Mouse (Mus musculus): ENCODE measurements around the gene Depdc1b.
A peak's percentile ranks its signal among the peaks of the same experiment; 100 is the strongest.

Gene Depdc1b

GRCm38 (mm10) chr13:108315702-108316486 is at the start of gene Depdc1b:
TSS of gene Depdc1b (plus strand) at chr13:108316332.
- DNase-seq (ENCODE audit: low read depth) = peak; percentile 88

GRCm38 (mm10) chr13:108267841-108268634 is 48.1 kb upstream of the Depdc1b start:
- DNase-seq (ENCODE audit: low read depth) = no peak

DNA sequence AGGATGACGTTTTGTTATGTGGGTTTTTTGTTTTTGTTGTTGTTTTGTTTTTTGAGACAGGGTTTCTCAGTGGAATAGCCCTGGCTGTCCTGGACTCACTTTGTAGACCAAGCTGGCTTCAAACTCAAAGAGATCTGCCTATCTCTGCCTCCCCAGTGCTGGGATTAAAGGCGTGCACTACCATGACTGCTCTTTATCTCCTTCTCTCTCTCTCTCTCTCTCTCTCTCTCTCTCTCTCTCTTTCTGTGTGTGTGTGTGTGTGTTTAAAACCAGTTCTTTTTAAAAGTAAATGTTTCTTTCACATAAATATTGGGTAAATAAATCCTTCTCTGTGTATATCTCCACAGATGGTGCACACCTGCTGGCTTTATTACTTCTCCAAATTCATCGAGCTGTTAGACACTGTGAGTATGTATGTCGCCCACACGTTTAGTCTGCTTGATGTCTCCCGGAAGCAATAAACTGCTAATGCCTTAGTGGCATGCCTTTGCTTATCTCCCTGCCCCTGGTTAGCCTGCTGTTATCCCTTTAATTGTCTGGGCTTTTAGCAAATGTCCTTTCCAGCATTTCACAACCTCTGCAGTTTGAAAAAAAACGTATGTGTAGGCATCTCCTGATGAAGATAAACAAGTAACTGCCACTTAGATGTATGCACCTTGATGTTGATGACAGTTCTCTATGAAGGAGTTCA is 44.5 kb upstream of the Depdc1b start:
- DNase-seq (ENCODE audit: low read depth) = no peak

DNA sequence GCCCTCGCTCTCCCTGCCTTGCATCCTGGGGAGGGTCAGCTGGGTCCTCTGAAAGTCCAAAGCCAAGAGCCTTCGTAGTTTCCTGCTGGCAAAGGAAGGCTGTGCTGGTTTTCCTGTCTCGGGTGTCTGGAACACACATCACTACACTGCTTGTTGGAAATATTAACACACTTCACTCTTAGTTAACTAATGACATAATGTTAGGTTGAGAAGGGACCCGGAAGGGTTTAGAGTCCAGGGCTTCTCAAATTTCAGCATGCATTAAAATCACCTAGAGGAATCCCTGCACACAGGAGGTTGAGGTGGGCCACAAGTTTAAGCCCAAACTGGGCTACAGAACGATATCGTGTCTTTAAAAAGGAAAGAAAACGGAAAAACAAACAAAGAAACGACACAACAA is 43.8 kb upstream of the Depdc1b start:
- DNase-seq (ENCODE audit: low read depth) = no peak

GRCm38 (mm10) chr13:108273034-108273433 is 43.1 kb upstream of the Depdc1b start:
- no peak for DNase-seq (ENCODE audit: low read depth)

GRCm38 (mm10) chr13:108273456-108273855 is 42.7 kb upstream of the Depdc1b start:
- no peak for DNase-seq (ENCODE audit: low read depth)

- no peak for DNase-seq (ENCODE audit: low read depth)
Measured at GRCm38 (mm10) chr13:108276561-108276960, 39.6 kb upstream of the Depdc1b start.

- no peak for DNase-seq (ENCODE audit: low read depth)
Measured at GRCm38 (mm10) chr13:108277320-108277719, 38.8 kb upstream of the Depdc1b start.

- DNase-seq (ENCODE audit: low read depth) = no peak
Measured at GRCm38 (mm10) chr13:108278592-108278991, 37.5 kb upstream of the Depdc1b start.

DNA sequence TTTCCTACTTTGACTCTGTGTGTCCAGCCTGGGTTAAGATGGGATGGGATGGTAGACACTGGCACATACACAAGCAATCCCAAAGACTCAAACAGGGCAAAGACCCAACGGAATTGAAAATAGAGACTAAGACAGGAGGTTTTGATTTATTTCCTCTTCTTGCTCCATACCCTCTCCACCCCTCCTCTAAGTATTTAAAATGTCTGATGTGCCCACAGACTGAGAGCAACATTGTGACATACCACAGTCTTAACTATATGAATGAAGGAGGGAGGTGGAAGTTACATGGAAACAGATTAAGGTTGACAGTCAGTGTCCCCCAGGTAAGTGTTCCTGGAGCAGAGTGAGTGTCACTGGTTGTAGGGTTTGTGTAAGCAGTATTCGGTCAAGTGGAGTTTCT is 31.8 kb upstream of the Depdc1b start:
- no peak for DNase-seq (ENCODE audit: low read depth)

DNA sequence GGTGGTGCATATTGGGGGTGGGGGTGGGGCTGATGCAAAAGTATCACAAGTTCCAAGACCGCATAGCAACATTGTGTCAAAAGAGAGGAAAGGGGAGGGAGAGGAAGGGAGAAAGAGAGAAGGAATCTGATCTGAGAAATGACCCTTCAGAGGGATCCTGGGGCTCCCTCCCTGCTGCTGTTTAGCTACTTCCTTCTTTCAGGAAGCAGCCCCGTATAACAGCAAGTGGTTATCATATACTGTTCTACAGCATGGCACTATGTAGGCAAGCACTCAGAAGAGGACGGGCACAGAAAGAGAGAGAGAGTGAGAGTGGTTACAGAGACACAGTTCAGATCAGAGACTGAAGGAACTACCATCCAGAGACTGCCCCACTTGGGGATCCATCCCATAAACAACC is 28.2 kb upstream of the Depdc1b start:
- no peak for DNase-seq (ENCODE audit: low read depth)

GRCm38 (mm10) chr13:108289436-108289835 is 26.7 kb upstream of the Depdc1b start:
- DNase-seq (ENCODE audit: low read depth) = no peak

DNA sequence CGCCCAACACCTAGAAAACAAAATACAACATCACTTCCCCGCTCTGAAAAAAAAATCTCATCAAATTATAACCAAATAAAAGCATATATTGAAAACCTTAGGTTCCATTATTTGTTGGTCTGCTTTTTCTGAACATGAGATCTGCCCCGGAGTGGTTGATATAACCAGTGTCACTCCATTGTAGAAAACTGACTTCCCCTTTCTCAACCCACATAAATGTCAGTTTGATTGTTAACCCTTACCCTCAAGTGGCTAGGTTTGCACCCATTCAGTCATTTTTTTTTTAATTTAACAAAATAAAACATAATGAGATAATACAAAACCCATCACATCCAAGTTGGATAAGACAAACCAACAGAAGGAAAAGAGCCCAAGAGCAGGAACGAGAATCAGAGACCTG is 25.8 kb upstream of the Depdc1b start:
- DNase-seq (ENCODE audit: low read depth) = no peak

DNA sequence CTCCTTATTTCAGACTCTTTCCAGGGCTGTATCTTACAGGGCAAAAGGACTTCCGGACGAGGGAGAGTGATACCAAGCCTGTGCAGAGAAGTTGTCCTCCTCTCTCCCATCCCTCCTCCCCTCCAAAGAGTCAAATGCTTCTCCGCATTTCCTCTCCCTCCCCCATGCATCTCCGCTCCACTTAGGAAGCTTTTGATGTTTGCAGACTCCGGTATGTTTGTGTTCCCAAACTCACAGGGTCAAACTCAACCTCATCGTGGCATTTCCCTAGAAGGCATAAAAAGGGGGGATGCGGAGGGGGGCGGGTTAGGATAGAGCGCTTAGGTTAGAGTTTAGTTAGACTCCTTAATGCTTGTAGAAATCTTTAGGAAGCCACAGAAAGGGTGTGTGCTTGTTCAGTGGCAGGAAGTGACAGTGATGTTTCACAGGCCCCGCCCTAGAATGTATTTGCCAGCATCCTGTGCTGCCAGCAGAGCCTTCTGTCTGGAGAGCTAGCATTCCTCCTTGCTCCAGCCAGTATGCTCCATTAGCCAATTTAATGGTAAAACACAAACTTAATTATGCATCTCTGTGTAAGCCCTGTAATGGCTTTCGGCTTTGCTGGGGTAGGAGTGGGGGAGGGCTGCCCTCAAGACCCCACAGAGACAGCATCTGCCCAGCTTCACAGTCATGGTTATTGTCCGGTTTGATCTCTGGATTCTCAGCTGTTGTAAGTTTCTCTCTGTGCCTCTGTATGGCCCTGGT is 18.6 kb upstream of the Depdc1b start:
- peak; percentile 21 for DNase-seq (ENCODE audit: low read depth)

DNA sequence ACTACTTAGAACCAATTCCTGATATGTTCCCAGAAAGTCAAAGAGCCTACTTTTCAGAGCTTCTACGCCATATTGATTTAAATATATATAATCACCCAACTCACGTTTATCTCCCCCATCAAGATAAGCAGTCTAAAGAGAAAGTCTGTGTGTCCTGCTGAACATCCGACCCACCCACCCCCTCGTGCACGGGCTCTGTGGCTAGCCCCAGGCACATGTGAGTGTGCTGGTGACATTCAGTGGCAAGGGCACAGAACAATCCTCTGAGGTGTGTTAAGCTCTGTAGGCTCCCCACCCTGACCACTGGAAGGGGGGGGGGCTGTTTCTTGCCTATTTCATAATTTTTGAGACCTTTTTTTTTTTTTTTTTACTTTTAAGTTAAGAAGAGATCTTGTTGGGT is 17.9 kb upstream of the Depdc1b start:
- DNase-seq (ENCODE audit: low read depth) = no peak

GRCm38 (mm10) chr13:108300346-108300950 is 15.7 kb upstream of the Depdc1b start:
- DNase-seq (ENCODE audit: low read depth) = no peak

DNA sequence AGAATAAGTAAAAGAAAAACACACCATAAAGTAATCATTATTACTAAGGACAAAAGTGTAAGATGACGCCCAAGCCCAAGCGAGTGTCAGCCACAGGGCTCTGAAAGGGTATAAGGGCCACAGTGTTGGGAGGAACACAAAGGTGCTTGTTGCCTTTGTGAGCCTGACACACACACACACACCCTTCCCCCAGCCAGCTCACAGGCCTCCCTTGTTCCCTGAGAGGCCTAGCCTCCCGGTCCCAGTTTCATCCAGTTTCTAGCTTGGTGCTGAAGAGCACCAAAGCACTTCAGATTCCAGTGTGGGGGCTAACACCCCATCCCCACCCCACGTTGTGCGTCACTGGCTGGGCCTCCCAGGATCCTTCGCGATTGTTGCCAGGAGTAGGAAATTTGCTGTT is 14.7 kb upstream of the Depdc1b start:
- DNase-seq (ENCODE audit: low read depth) = no peak

- DNase-seq (ENCODE audit: low read depth) = no peak
Measured at GRCm38 (mm10) chr13:108302957-108303675, 13.0 kb upstream of the Depdc1b start.

DNA sequence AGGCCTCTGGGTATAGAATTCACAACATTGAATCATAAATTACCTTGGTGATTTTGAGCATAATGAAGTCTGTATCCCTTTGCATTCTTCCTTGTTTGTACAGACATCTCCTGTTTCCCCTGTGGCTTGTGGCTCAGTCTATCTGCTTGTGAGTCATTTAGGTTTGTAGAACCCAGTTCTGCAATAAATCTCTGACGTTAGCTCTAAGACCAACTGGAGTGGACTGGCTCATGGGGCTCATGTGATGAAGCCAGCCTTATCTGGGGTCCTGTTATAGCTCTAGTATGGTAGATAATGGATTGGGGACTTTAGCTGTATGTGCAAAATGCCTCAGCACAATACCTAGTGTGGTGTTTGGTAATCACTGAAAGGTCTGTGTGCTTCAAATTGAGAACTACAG is 12.3 kb upstream of the Depdc1b start:
- DNase-seq (ENCODE audit: low read depth) = no peak

- DNase-seq (ENCODE audit: low read depth) = no peak
Measured at GRCm38 (mm10) chr13:108304680-108305079, 11.5 kb upstream of the Depdc1b start.

- peak; percentile 19 for DNase-seq (ENCODE audit: low read depth)
Measured at GRCm38 (mm10) chr13:108316487-108316903, 363 bp downstream of the Depdc1b start.
